Mouse (Mus musculus): ENCODE data around the gene Pdpn. TPM values are rescaled to one million over a fixed set of nuclear protein-coding genes. Genes with fewer than 3 reads are reported as not detected.

The Pdpn gene
- polyA plus RNA-seq, 1 experiment from 2014 or later = 79.5 TPM

GRCm38 (mm10) chr4:143324176-143324924 is 25.0 kb upstream of the Pdpn start:
- Histone ChIP-seq H3K4me1 (peaks cover 16% of the 10 kb centered on the region), H3K27ac (replicated peaks) (peak overlapping the region; percentile 76), H3K27me3 (ENCODE audit: low read depth, poor library complexity, severe bottlenecking) (no peaks in the 10 kb centered on the region), H3K4me3 (peak overlapping the region; percentile 43; the same call in 1 of the 2 replicates), H3K36me3 (0 out of 2 replicates have a peak, but pooled peaks cover 4% of the 10 kb centered on the region), H3K9me3 (replicated peaks) (no peaks in the 10 kb centered on the region)
- WGBS = 23% methylated on average over 9 of the region's 11 CpGs
- DNase-seq (ENCODE audit: low spot score) = peak; percentile 26

- H3K27me3 ChIP-seq (ENCODE audit: low read depth, poor library complexity, severe bottlenecking) = no peaks in the 10 kb centered on the region
- 79% methylated on average over 6 of the region's 6 CpGs for WGBS
- no peaks in the 10 kb centered on the region for H3K4me1 ChIP-seq
- no peak for DNase-seq (ENCODE audit: low spot score)
- H3K4me3 ChIP-seq = no peak overlapping the region
- H3K36me3 ChIP-seq = 0 out of 2 replicates have a peak, but pooled peaks cover 4% of the 10 kb centered on the region
- H3K9me3 ChIP-seq (replicated peaks) = no peaks in the 10 kb centered on the region
- no peak overlapping the region for H3K27ac ChIP-seq (replicated peaks)
Measured at GRCm38 (mm10) chr4:143313299-143313698, 13.9 kb upstream of the Pdpn start.

GRCm38 (mm10) chr4:143311341-143311740 is 12.0 kb upstream of the Pdpn start:
- Histone ChIP-seq H3K4me1 (peaks cover 5% of the 10 kb centered on the region), H3K4me3 (no peak overlapping the region), H3K27ac (replicated peaks) (no peak overlapping the region), H3K36me3 (0 out of 2 replicates have a peak, but pooled peaks cover 4% of the 10 kb centered on the region), H3K9me3 (replicated peaks) (no peaks in the 10 kb centered on the region), H3K27me3 (ENCODE audit: low read depth, poor library complexity, severe bottlenecking) (no peaks in the 10 kb centered on the region)
- DNase-seq (ENCODE audit: low spot score) = no peak
- 41% methylated on average over 2 of the region's 2 CpGs for WGBS

GRCm38 (mm10) chr4:143305987-143306772 is 6.8 kb upstream of the Pdpn start:
- Histone ChIP-seq H3K4me1 (peaks cover 25% of the 10 kb centered on the region), H3K4me3 (no peak overlapping the region), H3K36me3 (0 out of 2 replicates have a peak, but pooled peaks cover 4% of the 10 kb centered on the region), H3K27ac (replicated peaks) (no peak overlapping the region), H3K27me3 (ENCODE audit: low read depth, poor library complexity, severe bottlenecking) (peaks cover 15% of the 10 kb centered on the region), H3K9me3 (replicated peaks) (no peaks in the 10 kb centered on the region)
- WGBS = 74% methylated on average over 5 of the region's 5 CpGs
- no peak for DNase-seq (ENCODE audit: low spot score)

GRCm38 (mm10) chr4:143305031-143305430 is 5.7 kb upstream of the Pdpn start:
- peaks cover 37% of the 10 kb centered on the region for H3K4me1 ChIP-seq
- H3K9me3 ChIP-seq (replicated peaks) = no peaks in the 10 kb centered on the region
- 94% methylated on average over 4 of the region's 4 CpGs for WGBS
- peaks cover 22% of the 10 kb centered on the region for H3K27me3 ChIP-seq (ENCODE audit: low read depth, poor library complexity, severe bottlenecking)
- no peak overlapping the region for H3K4me3 ChIP-seq
- H3K27ac ChIP-seq (replicated peaks) = no peak overlapping the region
- no peak for DNase-seq (ENCODE audit: low spot score)
- no peaks in the 10 kb centered on the region for H3K36me3 ChIP-seq

GRCm38 (mm10) chr4:143302279-143302890 is 3.0 kb upstream of the Pdpn start:
- 44% methylated on average over 11 of the region's 11 CpGs for WGBS
- no peak overlapping the region for H3K27ac ChIP-seq (replicated peaks)
- H3K36me3 ChIP-seq = no peaks in the 10 kb centered on the region

GRCm38 (mm10) chr4:143301875-143302274 is 2.5 kb upstream of the Pdpn start:
- no peaks in the 10 kb centered on the region for H3K36me3 ChIP-seq
- peaks cover 64% of the 10 kb centered on the region for H3K4me1 ChIP-seq
- DNase-seq (ENCODE audit: low spot score) = no peak
- WGBS = 31% methylated on average over 4 of the region's 4 CpGs
- no peaks in the 10 kb centered on the region for H3K9me3 ChIP-seq (replicated peaks)
- H3K27ac ChIP-seq (replicated peaks) = no peak overlapping the region
- peaks cover 27% of the 10 kb centered on the region for H3K27me3 ChIP-seq (ENCODE audit: low read depth, poor library complexity, severe bottlenecking)
- H3K4me3 ChIP-seq = peak overlapping the region; percentile 9; the same call in 1 of the 2 replicates

More at GRCm38 (mm10) chr4:143302279-143302890, 3.0 kb upstream of the Pdpn start:
- Histone ChIP-seq H3K9me3 (replicated peaks) (no peaks in the 10 kb centered on the region), H3K4me1 (peaks cover 59% of the 10 kb centered on the region), H3K4me3 (no peak overlapping the region), H3K27me3 (ENCODE audit: low read depth, poor library complexity, severe bottlenecking) (peaks cover 27% of the 10 kb centered on the region)
- DNase-seq (ENCODE audit: low spot score) = no peak

GRCm38 (mm10) chr4:143301042-143301441 is 1.7 kb upstream of the Pdpn start:
- no peaks in the 10 kb centered on the region for H3K9me3 ChIP-seq (replicated peaks)
- WGBS = 65% methylated on average over 5 of the region's 5 CpGs
- peaks cover 64% of the 10 kb centered on the region for H3K4me1 ChIP-seq
- no peak for DNase-seq (ENCODE audit: low spot score)
- H3K27ac ChIP-seq (replicated peaks) = 0 out of 2 replicates have a peak overlapping the region, but pooled peaks have one; percentile 33
- H3K4me3 ChIP-seq = peak overlapping the region; percentile 77
- no peaks in the 10 kb centered on the region for H3K36me3 ChIP-seq
- peaks cover 30% of the 10 kb centered on the region for H3K27me3 ChIP-seq (ENCODE audit: low read depth, poor library complexity, severe bottlenecking)

- no peaks in the 10 kb centered on the region for H3K9me3 ChIP-seq (replicated peaks)
- WGBS = 11% methylated on average over 12 of the region's 12 CpGs
- H3K27me3 ChIP-seq (ENCODE audit: low read depth, poor library complexity, severe bottlenecking) = peaks cover 31% of the 10 kb centered on the region
- no peaks in the 10 kb centered on the region for H3K36me3 ChIP-seq
- H3K4me3 ChIP-seq = peak overlapping the region; percentile 77
- H3K27ac ChIP-seq (replicated peaks) = peak overlapping the region; percentile 90
- H3K4me1 ChIP-seq = peaks cover 70% of the 10 kb centered on the region
- peak; percentile 32 for DNase-seq (ENCODE audit: low spot score)
Measured at GRCm38 (mm10) chr4:143300113-143300688, 837 bp upstream of the Pdpn start.

GRCm38 (mm10) chr4:143298431-143299315 is 691 bp downstream of the Pdpn start:
- H3K9me3 ChIP-seq (replicated peaks) = peaks cover 4% of the 10 kb centered on the region; the same call in 1 of the 2 replicates
- peaks cover 15% of the 10 kb centered on the region for H3K36me3 ChIP-seq
- peaks cover 31% of the 10 kb centered on the region for H3K27me3 ChIP-seq (ENCODE audit: low read depth, poor library complexity, severe bottlenecking)
- peak overlapping the region; percentile 77 for H3K4me3 ChIP-seq
- H3K4me1 ChIP-seq = peaks cover 82% of the 10 kb centered on the region
- WGBS = 2% methylated on average over 24 of the region's 24 CpGs
- DNase-seq (ENCODE audit: low spot score) = peak; percentile 67
- peak overlapping the region; percentile 90 for H3K27ac ChIP-seq (replicated peaks)

- peaks cover 76% of the 10 kb centered on the region for H3K4me1 ChIP-seq
- peak; percentile 53 for DNase-seq (ENCODE audit: low spot score)
- 6% methylated on average over 12 of the region's 12 CpGs for WGBS
Measured at GRCm38 (mm10) chr4:143297016-143297556, 2.3 kb downstream of the Pdpn start.

More at GRCm38 (mm10) chr4:143297016-143297556, 2.3 kb downstream of the Pdpn start:
- peaks cover 20% of the 10 kb centered on the region for H3K9me3 ChIP-seq (replicated peaks)
- H3K36me3 ChIP-seq = peaks cover 31% of the 10 kb centered on the region
- peaks cover 25% of the 10 kb centered on the region for H3K27me3 ChIP-seq (ENCODE audit: low read depth, poor library complexity, severe bottlenecking)
- peak overlapping the region; percentile 77 for H3K4me3 ChIP-seq
- H3K27ac ChIP-seq (replicated peaks) = peak overlapping the region; percentile 89

Measured in midbrain, embryonic 10.5 days (tissue).